Mouse (Mus musculus) skeletal muscle tissue, adult 2 months (tissue): ENCODE results near the gene Gins3.
"Not testable (repeated sequence)": the region's sequence is repeated elsewhere in the genome, so short reads cannot be mapped to it uniquely, and the experiment has no call there.

Source experiments
- DNase-seq: peaks from one replicate; pipeline ENCODE4 v3.0.0-alpha.2; 2012; ENCODE audit warnings: low read depth, low spot score

The Gins3 gene

GRCm38 (mm10) chr8:95633262-95634062 is at the start of gene Gins3:
Gene Gins3, plus strand, starts transcription at chr8:95633453.
- peak; percentile 84 for DNase-seq

- DNase-seq: no peak
Measured at GRCm38 (mm10) chr8:95587339-95587738, 45.9 kb upstream of the Gins3 start.

- DNase-seq: no peak
Measured at GRCm38 (mm10) chr8:95589282-95589681, 44.0 kb upstream of the Gins3 start.

GRCm38 (mm10) chr8:95590539-95590938 is 42.7 kb upstream of the Gins3 start:
- DNase-seq: no peak

GRCm38 (mm10) chr8:95592131-95592780 is 41.0 kb upstream of the Gins3 start:
- DNase-seq: no peak

- no peak for DNase-seq
Measured at GRCm38 (mm10) chr8:95593439-95594393, 39.5 kb upstream of the Gins3 start.

- no peak for DNase-seq
Measured at GRCm38 (mm10) chr8:95595131-95595530, 38.1 kb upstream of the Gins3 start.

- no peak for DNase-seq
Measured at GRCm38 (mm10) chr8:95596841-95597241, 36.4 kb upstream of the Gins3 start.

- DNase-seq: no peak
Measured at GRCm38 (mm10) chr8:95599861-95600260, 33.4 kb upstream of the Gins3 start.

GRCm38 (mm10) chr8:95601306-95601705 is 31.9 kb upstream of the Gins3 start:
- no peak for DNase-seq

- no peak for DNase-seq
Measured at GRCm38 (mm10) chr8:95602168-95602567, 31.1 kb upstream of the Gins3 start.

GRCm38 (mm10) chr8:95606509-95606908 is 26.7 kb upstream of the Gins3 start:
- DNase-seq: not testable (repeated sequence)

GRCm38 (mm10) chr8:95607210-95607609 is 26.0 kb upstream of the Gins3 start:
- no peak for DNase-seq

GRCm38 (mm10) chr8:95609406-95609805 is 23.8 kb upstream of the Gins3 start:
- no peak for DNase-seq

GRCm38 (mm10) chr8:95610749-95611148 is 22.5 kb upstream of the Gins3 start:
- DNase-seq: no peak

- DNase-seq: no peak
Measured at GRCm38 (mm10) chr8:95611769-95612168, 21.5 kb upstream of the Gins3 start.

- no peak for DNase-seq
Measured at GRCm38 (mm10) chr8:95616383-95616782, 16.9 kb upstream of the Gins3 start.

GRCm38 (mm10) chr8:95620046-95620445 is 13.2 kb upstream of the Gins3 start:
- no peak for DNase-seq

GRCm38 (mm10) chr8:95624833-95625232 is 8.4 kb upstream of the Gins3 start:
- no peak for DNase-seq

- no peak for DNase-seq
Measured at GRCm38 (mm10) chr8:95632840-95633239, 413 bp upstream of the Gins3 start.

- no peak for DNase-seq
Measured at GRCm38 (mm10) chr8:95634063-95634340, 749 bp downstream of the Gins3 start.

- no peak for DNase-seq
Measured at GRCm38 (mm10) chr8:95644942-95645341, 11.7 kb downstream of the Gins3 start.
